Mouse (Mus musculus) embryonic facial prominence, embryonic 10.5 days (tissue): ENCODE measurements around the gene Insc. TPM values are rescaled to one million over a fixed set of nuclear protein-coding genes. Genes with fewer than 3 reads are reported as not detected.

Experiments
- DNase-seq: peaks from one replicate; pipeline ENCODE4 v3.0.0-alpha.2; 2017; ENCODE audit warnings: low spot score
- H3K27ac ChIP-seq: fragments of 300-500 bp; sonication (generic); replicated peaks from 2 replicates; pipeline ENCODE4 v1.5.1; 2016; ENCODE audit warnings: mild to moderate bottlenecking
- H3K27me3 ChIP-seq: fragments of 300-500 bp; sonication (generic); replicated peaks from 2 replicates; pipeline ENCODE4 v1.6.1; 2016; ENCODE audit warnings: low read depth, mild to moderate bottlenecking; ENCODE audit not compliant: poor library complexity, severe bottlenecking
- H3K36me3 ChIP-seq: fragments of 300-500 bp; sonication (generic); replicated peaks from 2 replicates; pipeline ENCODE4 v1.6.1; 2016; ENCODE audit warnings: mild to moderate bottlenecking, moderate library complexity
- H3K4me1 ChIP-seq: fragments of 300-500 bp; sonication (generic); 2 replicates; pipeline ENCODE4 v1.6.1; 2016
- H3K4me3 ChIP-seq: fragments of 300-500 bp; sonication (generic); 2 replicates; pipeline ENCODE4 v1.5.1; 2016; ENCODE audit warnings: mild to moderate bottlenecking, moderate library complexity
- H3K9me3 ChIP-seq: fragments of 300-500 bp; sonication (generic); 2 replicates; pipeline ENCODE4 v1.6.1; 2016; ENCODE audit warnings: mild to moderate bottlenecking
- WGBS: fragments of 180-500 bp; shearing (Covaris S2); methylation state at CpG from one replicate; pipeline ENCODE4 v1.1.7; 2016; 5-methylcytosine and 5-hydroxymethylcytosine counted together
- polyA plus RNA-seq: library from polyadenylated mRNA; unstranded; fragments of >200 nt; fragmentation: Nextera tagmentation; extraction: Ambion mirVana; gene quantifications from 2 replicates; pipeline ENCODE4 v1.2.1, GENCODE M21; 2016

Gene Insc
- polyA plus RNA-seq, 1 experiment from 2014 or later: 6.4 TPM

- H3K9me3 ChIP-seq: no peaks in the 10 kb centered on the region
- DNase-seq: no peak
- H3K4me1 ChIP-seq: no peaks in the 10 kb centered on the region
- H3K4me3 ChIP-seq: no peak overlapping the region
- H3K27ac ChIP-seq: no peak overlapping the region
- no peaks in the 10 kb centered on the region for H3K27me3 ChIP-seq
- no peaks in the 10 kb centered on the region for H3K36me3 ChIP-seq
- WGBS: 82% methylated on average over 5 of the region's 5 CpGs
These were observed 63.8 kb downstream of the Insc start for GRCm38 (mm10) chr7:114807343-114807742.

GRCm38 (mm10) chr7:114808341-114808740 lies 64.8 kb downstream of the Insc start:
- no peaks in the 10 kb centered on the region for H3K36me3 ChIP-seq
- H3K27ac ChIP-seq: no peak overlapping the region
- H3K4me3 ChIP-seq: no peak overlapping the region
- H3K4me1 ChIP-seq: no peaks in the 10 kb centered on the region
- H3K9me3 ChIP-seq: no peaks in the 10 kb centered on the region
- no peaks in the 10 kb centered on the region for H3K27me3 ChIP-seq
- DNase-seq: no peak
- WGBS: 89% methylated on average over 3 of the region's 3 CpGs

GRCm38 (mm10) chr7:114817291-114817806 lies 73.9 kb downstream of the Insc start:
- DNase-seq: peak; percentile 90
- Histone ChIP-seq H3K36me3 (no peaks in the 10 kb centered on the region), H3K27ac (peak overlapping the region; percentile 30; the same call in 1 of the 2 replicates), H3K27me3 (peaks cover 14% of the 10 kb centered on the region), H3K9me3 (no peaks in the 10 kb centered on the region), H3K4me1 (peaks cover 6% of the 10 kb centered on the region), H3K4me3 (no peak overlapping the region)
- 9% methylated on average over 6 of the region's 6 CpGs for WGBS

GRCm38 (mm10) chr7:114817879-114818278 lies 74.4 kb downstream of the Insc start:
- no peak for DNase-seq
- Histone ChIP-seq H3K27me3 (peaks cover 14% of the 10 kb centered on the region), H3K36me3 (no peaks in the 10 kb centered on the region), H3K9me3 (no peaks in the 10 kb centered on the region), H3K27ac (no peak overlapping the region), H3K4me1 (peaks cover 6% of the 10 kb centered on the region), H3K4me3 (no peak overlapping the region)
- WGBS: 38% methylated on average over 5 of the region's 5 CpGs

GRCm38 (mm10) chr7:114818351-114818750 lies 74.9 kb downstream of the Insc start:
- DNase-seq: no peak
- 83% methylated on average over 3 of the region's 3 CpGs for WGBS
- H3K4me1 ChIP-seq: peaks cover 10% of the 10 kb centered on the region
- H3K36me3 ChIP-seq: no peaks in the 10 kb centered on the region
- peaks cover 14% of the 10 kb centered on the region for H3K27me3 ChIP-seq
- H3K9me3 ChIP-seq: no peaks in the 10 kb centered on the region
- no peak overlapping the region for H3K4me3 ChIP-seq
- no peak overlapping the region for H3K27ac ChIP-seq

GRCm38 (mm10) chr7:114818836-114819235 lies 75.3 kb downstream of the Insc start:
- H3K27me3 ChIP-seq: peaks cover 14% of the 10 kb centered on the region
- 74% methylated on average over 8 of the region's 8 CpGs for WGBS
- no peak overlapping the region for H3K27ac ChIP-seq
- H3K4me1 ChIP-seq: peaks cover 10% of the 10 kb centered on the region
- H3K9me3 ChIP-seq: no peaks in the 10 kb centered on the region
- H3K4me3 ChIP-seq: no peak overlapping the region
- H3K36me3 ChIP-seq: no peaks in the 10 kb centered on the region
- DNase-seq: no peak

GRCm38 (mm10) chr7:114822736-114823135 lies 79.2 kb downstream of the Insc start:
- no peak for DNase-seq
- Histone ChIP-seq H3K36me3 (no peaks in the 10 kb centered on the region), H3K9me3 (no peaks in the 10 kb centered on the region), H3K4me3 (no peak overlapping the region), H3K27ac (no peak overlapping the region), H3K4me1 (peaks cover 4% of the 10 kb centered on the region; the same call in 1 of the 2 replicates), H3K27me3 (peaks cover 14% of the 10 kb centered on the region)
- 90% methylated on average over 2 of the region's 2 CpGs for WGBS

- WGBS: 88% methylated on average over 4 of the region's 4 CpGs
- no peaks in the 10 kb centered on the region for H3K36me3 ChIP-seq
- H3K4me3 ChIP-seq: no peak overlapping the region
- DNase-seq: no peak
- peaks cover 4% of the 10 kb centered on the region; the same call in 1 of the 2 replicates for H3K4me1 ChIP-seq
- no peaks in the 10 kb centered on the region for H3K27me3 ChIP-seq
- no peak overlapping the region for H3K27ac ChIP-seq
- no peaks in the 10 kb centered on the region for H3K9me3 ChIP-seq
These were observed 83.9 kb downstream of the Insc start for GRCm38 (mm10) chr7:114827360-114827759.

GRCm38 (mm10) chr7:114832257-114832940 lies 88.9 kb downstream of the Insc start:
- no peak for DNase-seq
- no peak overlapping the region for H3K27ac ChIP-seq
- H3K4me3 ChIP-seq: no peak overlapping the region
- H3K27me3 ChIP-seq: no peaks in the 10 kb centered on the region
- H3K36me3 ChIP-seq: no peaks in the 10 kb centered on the region
- H3K9me3 ChIP-seq: no peaks in the 10 kb centered on the region
- WGBS: 60% methylated on average over 3 of the region's 3 CpGs
- no peaks in the 10 kb centered on the region for H3K4me1 ChIP-seq

- Histone ChIP-seq H3K9me3 (no peaks in the 10 kb centered on the region), H3K4me3 (no peak overlapping the region), H3K27ac (no peak overlapping the region), H3K4me1 (no peaks in the 10 kb centered on the region), H3K36me3 (no peaks in the 10 kb centered on the region), H3K27me3 (no peaks in the 10 kb centered on the region)
- 93% methylated on average over 6 of the region's 6 CpGs for WGBS
- no peak for DNase-seq
These were observed 91.0 kb downstream of the Insc start for GRCm38 (mm10) chr7:114834504-114834903.

GRCm38 (mm10) chr7:114837268-114837667 lies 93.8 kb downstream of the Insc start:
- H3K4me3 ChIP-seq: no peak overlapping the region
- no peaks in the 10 kb centered on the region for H3K36me3 ChIP-seq
- H3K27ac ChIP-seq: no peak overlapping the region
- no peaks in the 10 kb centered on the region for H3K9me3 ChIP-seq
- no peaks in the 10 kb centered on the region for H3K27me3 ChIP-seq
- H3K4me1 ChIP-seq: peaks cover 8% of the 10 kb centered on the region
- no peak for DNase-seq
- 85% methylated on average over 3 of the region's 3 CpGs for WGBS

GRCm38 (mm10) chr7:114840029-114840745 lies 96.7 kb downstream of the Insc start:
- Histone ChIP-seq H3K27ac (no peak overlapping the region), H3K4me3 (no peak overlapping the region), H3K27me3 (no peaks in the 10 kb centered on the region), H3K36me3 (no peaks in the 10 kb centered on the region), H3K4me1 (peaks cover 19% of the 10 kb centered on the region), H3K9me3 (no peaks in the 10 kb centered on the region)
- no peak for DNase-seq
- WGBS: 51% methylated on average over 5 of the region's 5 CpGs
